Comparison of ENCODE assay signal across 8 mouse cellular contexts in genomic region chrX:102003632-102004315, GRCm38 (mm10).
A peak's percentile ranks its signal among the peaks of the same experiment; 100 is the strongest.
DNase-seq lines count a peak whose midpoint lies in the region; TF ChIP-seq lines count a peak whose summit lies in the region.

No protein-coding gene starts in this region.

- TF ChIP-seq CTCF in lung, adult 2 months (IDR thresholded peaks at IDR 0.05; ENCODE audit: insufficient read depth, low read length), result no peak

- intact Hi-C loops in heart, postnatal 14 days (cut with DNase I), result no loop called here
- intact Hi-C loops in left cerebral cortex, postnatal 10 days (cut with DNase I), result no loop called here

- TF ChIP-seq POLR2A in lung, adult 2 months (IDR thresholded peaks at IDR 0.05; ENCODE audit: borderline replicate concordance, extremely low read depth, low read depth, low read length), result no peak

- no peaks in the 10 kb centered on the region for H3K4me1 ChIP-seq in lung, adult 2 months (ENCODE audit: control insufficient read depth, insufficient read depth, low read length)

- 39% methylated on average over 20 of the region's 20 CpGs for WGBS in lung, adult 2 months

- H3K4me3 ChIP-seq in lung, adult 2 months (replicated peaks; ENCODE audit: extremely low read depth, low read depth, low read length), result no peak overlapping the region

- peak; percentile 13 for DNase-seq in heart, postnatal 4 days
- no peak for DNase-seq in heart, postnatal 14 days
- DNase-seq in cerebellum, adult 11-12 months, result peak; percentile 83
- DNase-seq in frontal cortex, postnatal 25 days (ENCODE audit: low spot score in 2 of 2), result peak; percentile 23 to 39
- DNase-seq in left cerebral cortex, postnatal 10 days (ENCODE audit: extremely low spot score in 1 of 2, low spot score in 2 of 2), result peak; percentile 37 to 50
- peak; percentile 75 for DNase-seq in right cerebral cortex, adult 18-20 months
- no peak for DNase-seq in thymus, postnatal 14 days
- DNase-seq in lung, adult 2 months, result no peak

Comparison
In these comparisons a context has a peak if more than half of its experiments do, and no peak if none do; other contexts are left out.
1. DNase-seq: peak in heart, postnatal 4 days (single experiment), cerebellum, adult 11-12 months (single experiment), frontal cortex, postnatal 25 days (2 of 2), left cerebral cortex, postnatal 10 days (2 of 2) and right cerebral cortex, adult 18-20 months (single experiment); none in heart, postnatal 14 days (0 of 2), thymus, postnatal 14 days (single experiment) and lung, adult 2 months (single experiment).